Mouse (Mus musculus) CH12.LX (cell line): ENCODE measurements around the gene Zc3h18. TPM values are rescaled to one million over a fixed set of nuclear protein-coding genes. Genes with fewer than 3 reads are reported as not detected.

Experiments used
- DNase-seq: peaks from one replicate; pipeline ENCODE4 v3.0.0-alpha.2; 2013; ENCODE audit errors: extremely low read depth
- H3K27ac ChIP-seq: 2 replicates; pipeline ENCODE4 v1.5.1; 2012; ENCODE audit warnings: low read depth, mild to moderate bottlenecking, control low read depth, moderate library complexity; ENCODE audit not compliant: insufficient read depth
- H3K27me3 ChIP-seq: replicated peaks from 2 replicates; pipeline ENCODE3; 2012; ENCODE audit warnings: inconsistent platforms
- H3K36me3 ChIP-seq, 2 experiments: replicated peaks in 1 of 2; 2 replicates each; pipeline versions ENCODE3 to v1.6.1; 2012; ENCODE audit warnings: inconsistent platforms in 1 of 2, low read length in 1 of 2, mild to moderate bottlenecking in 1 of 2, mixed read lengths in 1 of 2, moderate library complexity in 1 of 2; ENCODE audit not compliant: control insufficient read depth in 1 of 2, insufficient read depth in 1 of 2
- H3K4me1 ChIP-seq, 2 experiments: 2 replicates each; pipeline ENCODE4 v1.6.1; 2012; ENCODE audit warnings: inconsistent platforms in 1 of 2, moderate library complexity in 1 of 2; ENCODE audit not compliant: insufficient read depth in 2 of 2, control insufficient read depth in 1 of 2
- H3K4me2 ChIP-seq: 2 replicates; pipeline ENCODE4 v1.6.1; 2012; ENCODE audit warnings: low read depth, mild to moderate bottlenecking, control low read depth; ENCODE audit not compliant: poor library complexity, insufficient read depth, severe bottlenecking
- H3K4me3 ChIP-seq, 3 experiments: fragments of 150-350 bp in 1 of 3; sonication (generic) in 1 of 3; replicated peaks in 1 of 3; 2 replicates each; pipeline versions ENCODE3 to v1.5.1; 2011 to 2012; ENCODE audit warnings: low read depth in 2 of 3, low read length in 2 of 3, mild to moderate bottlenecking in 2 of 3, moderate library complexity in 2 of 3, control low read depth in 1 of 3, improper control_type of control experiment in 1 of 3, inconsistent platforms in 1 of 3, mixed read lengths in 1 of 3; ENCODE audit not compliant: poor library complexity in 1 of 3
- H3K79me2 ChIP-seq: replicated peaks from 2 replicates; pipeline ENCODE4 v1.6.1; 2012; ENCODE audit warnings: mild to moderate bottlenecking, moderate library complexity; ENCODE audit not compliant: control insufficient read depth, poor library complexity, insufficient read depth, severe bottlenecking; ENCODE audit errors: extremely low read depth
- H3K9ac ChIP-seq: 2 replicates; pipeline ENCODE4 v1.6.1; 2012; ENCODE audit warnings: low read depth, mild to moderate bottlenecking, control low read depth, moderate library complexity; ENCODE audit not compliant: insufficient read depth
- H3K9me3 ChIP-seq: replicated peaks from 2 replicates; pipeline ENCODE3; 2012; ENCODE audit warnings: low read length, inconsistent platforms, mixed read lengths
- BHLHE40 ChIP-seq: IDR thresholded peaks from 2 replicates; pipeline ENCODE4 v1.6.1; 2011; ENCODE audit warnings: mild to moderate bottlenecking, low read depth, low read length, improper control_type of control experiment
- CHD2 ChIP-seq: IDR thresholded peaks from 2 replicates; pipeline ENCODE4 v1.6.1; 2011; ENCODE audit warnings: low read length, improper control_type of control experiment
- CTCF ChIP-seq, 2 experiments: IDR thresholded peaks in 1 of 2; conservative IDR thresholded peaks in 1 of 2; 2 replicates each; pipeline ENCODE4 v1.5.1; 2011 to 2012; ENCODE audit warnings: low read depth in 2 of 2, low read length in 2 of 2, improper control_type of control experiment in 1 of 2, inconsistent platforms in 1 of 2, mild to moderate bottlenecking in 1 of 2, moderate library complexity in 1 of 2
- E2F4 ChIP-seq: IDR thresholded peaks from 2 replicates; pipeline ENCODE4 v1.6.1; 2011; ENCODE audit warnings: low read depth, low read length, improper control_type of control experiment; ENCODE audit not compliant: insufficient replicate concordance
- GABPA ChIP-seq: IDR thresholded peaks from 2 replicates; pipeline ENCODE4 v1.6.1; 2012; ENCODE audit warnings: low read depth, low read length, improper control_type of control experiment, inconsistent platforms; ENCODE audit not compliant: insufficient replicate concordance
- HCFC1 ChIP-seq: IDR thresholded peaks from 2 replicates; pipeline ENCODE4 v1.6.1; 2012; ENCODE audit warnings: low read depth, mild to moderate bottlenecking, inconsistent platforms, low read length, improper control_type of control experiment
- MAFK ChIP-seq: IDR thresholded peaks from 2 replicates; pipeline ENCODE4 v1.6.1; 2011; ENCODE audit warnings: low read length, improper control_type of control experiment; ENCODE audit not compliant: insufficient replicate concordance
- MAX ChIP-seq: IDR thresholded peaks from 2 replicates; pipeline ENCODE4 v1.6.1; 2011; ENCODE audit warnings: low read length, improper control_type of control experiment
- MAZ ChIP-seq: IDR thresholded peaks from 2 replicates; pipeline ENCODE4 v1.6.1; 2012; ENCODE audit warnings: low read depth, mild to moderate bottlenecking, inconsistent platforms, low read length, improper control_type of control experiment, moderate library complexity
- MEF2A ChIP-seq: IDR thresholded peaks from 2 replicates; pipeline ENCODE4 v1.6.1; 2014; ENCODE audit warnings: low read depth, mild to moderate bottlenecking, inconsistent platforms, low read length, improper control_type of control experiment, borderline replicate concordance
- NELFE ChIP-seq: IDR thresholded peaks from 2 replicates; pipeline ENCODE4 v1.6.1; 2011; ENCODE audit warnings: low read depth, low read length, improper control_type of control experiment
- POLR2AphosphoS2 ChIP-seq: IDR thresholded peaks from 2 replicates; pipeline ENCODE4 v1.6.1; 2011; ENCODE audit warnings: low read depth, low read length, improper control_type of control experiment
- RCOR1 ChIP-seq: conservative IDR thresholded peaks from 2 replicates; pipeline ENCODE4 v1.6.1; 2012; ENCODE audit warnings: low read depth, mild to moderate bottlenecking, inconsistent platforms, low read length, improper control_type of control experiment
- USF1 ChIP-seq: IDR thresholded peaks from 2 replicates; pipeline ENCODE4 v1.6.1; 2014; ENCODE audit warnings: low read depth, mild to moderate bottlenecking, inconsistent platforms, low read length, improper control_type of control experiment
- USF2 ChIP-seq: conservative IDR thresholded peaks from 2 replicates; pipeline ENCODE4 v1.6.1; 2011; ENCODE audit warnings: low read depth, low read length, improper control_type of control experiment
- ZKSCAN1 ChIP-seq: IDR thresholded peaks from 2 replicates; pipeline ENCODE4 v1.6.1; 2012; ENCODE audit warnings: low read depth, inconsistent platforms, low read length, improper control_type of control experiment, borderline replicate concordance
- ZMIZ1 ChIP-seq: IDR thresholded peaks from 2 replicates; pipeline ENCODE4 v1.6.1; 2012; ENCODE audit warnings: low read depth, mild to moderate bottlenecking, inconsistent platforms, low read length, improper control_type of control experiment
- dilution Hi-C: fragments of 300-500 bp; cut with MboI; formaldehyde crosslinking; loops from 2 replicates; pipeline ENCODE4 v1.14.3; 2020; ENCODE audit warnings: low sequenced_read_pairs; ENCODE audit not compliant: extremely low pct_unique_long_range_greater_than_20kb, extremely low pct_ligation_motif_present
- in situ Hi-C: fragments of 300-500 bp; cut with MboI; formaldehyde crosslinking; loops from 3 replicates; pipeline ENCODE4 v1.14.3; 2019; ENCODE audit warnings: low sequenced_read_pairs, low pct_ligation_motif_present, low pct_unique_long_range_greater_than_20kb, mixed read lengths
- polyA plus RNA-seq: library from polyadenylated mRNA; unstranded; fragments of >175 nt; gene quantifications from 2 replicates; pipeline ENCODE4 v1.2.1, GENCODE M21; 2012; ENCODE audit warnings: low read depth; ENCODE audit not compliant: insufficient read length
- total RNA-seq, 2 experiments: library from RNA; depleted of rRNA; stranded (reverse); fragments of 300-350 nt in 1 of 2; fragments of >200 nt in 1 of 2; gene quantifications; 2 replicates each; pipeline ENCODE4 v1.2.3; 2012 to 2014

The Zc3h18 gene
- total and polyA plus RNA-seq, 3 experiments, result 34.6 to 83.0 (median 58.5) TPM

DNA sequence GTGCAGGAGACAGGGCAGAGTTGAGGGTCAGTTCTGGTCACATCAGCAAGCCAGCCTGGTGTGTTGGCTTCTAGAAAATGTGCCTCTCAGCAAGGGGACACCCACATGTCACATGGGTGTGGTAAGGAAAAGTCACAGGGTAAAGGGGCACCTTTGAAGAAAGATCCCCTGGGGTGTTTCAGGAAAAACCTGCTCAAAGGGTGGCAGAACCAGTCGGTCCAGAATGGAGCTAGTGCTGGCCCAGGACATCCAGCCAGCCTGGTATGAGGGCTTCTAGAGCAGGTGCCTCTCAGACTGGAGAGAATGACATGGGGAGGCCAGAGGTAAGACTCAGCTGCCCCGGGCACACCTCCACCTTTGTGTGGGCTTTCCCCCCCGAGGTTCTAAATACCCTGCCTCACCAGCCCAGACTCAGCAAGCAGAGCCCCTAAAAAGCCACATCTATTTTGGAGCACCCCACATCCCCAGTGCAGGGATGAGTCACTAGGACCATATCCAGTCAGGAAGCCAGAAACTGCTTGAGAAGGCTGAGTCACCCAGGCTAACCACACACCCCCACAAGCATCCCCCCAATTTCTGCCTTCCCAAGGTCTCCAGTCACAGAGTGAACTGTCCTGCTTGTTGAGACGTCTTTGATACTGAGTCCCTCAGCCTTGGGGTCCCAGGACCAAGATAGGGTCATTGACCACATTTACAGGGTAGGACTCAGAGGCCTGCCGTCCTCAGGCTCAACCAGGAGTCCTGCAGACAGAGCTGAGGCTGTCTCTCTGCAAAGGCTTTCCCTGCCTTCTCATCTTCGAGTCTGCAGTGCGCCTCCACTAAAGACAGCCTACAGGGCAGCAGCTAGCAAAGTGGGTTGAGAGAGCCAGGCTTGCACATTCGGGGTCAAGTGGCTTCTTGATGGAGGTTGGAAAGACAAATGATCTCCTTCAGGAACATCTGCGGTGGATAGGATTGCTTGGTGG is 20.5 kb upstream of the Zc3h18 start:
- no peak for DNase-seq
- Histone ChIP-seq H3K27ac (no peak overlapping the region), H3K4me1 (peaks cover 29 to 46% of the 10 kb centered on the region in 2 experiments), H3K79me2 (no peaks in the 10 kb centered on the region), H3K36me3 (peaks cover 0 to 3% of the 10 kb centered on the region in 2 experiments), H3K27me3 (no peaks in the 10 kb centered on the region), H3K4me3 (no peak overlapping the region), H3K9ac (no peak overlapping the region), H3K4me2 (no peak overlapping the region), H3K9me3 (no peaks in the 10 kb centered on the region)
- TF ChIP-seq HCFC1, result no peak
- TF ChIP-seq MAFK, result no peak
- TF ChIP-seq MEF2A, result no peak
- no peak for TF ChIP-seq ZKSCAN1
- no peak for TF ChIP-seq USF2
- no peak for TF ChIP-seq USF1
- no peak for TF ChIP-seq MAX
- no peak for TF ChIP-seq ZMIZ1
- no peak for TF ChIP-seq CTCF (conservative IDR thresholded peaks at IDR 0.05 in 1 of 2, IDR thresholded peaks at IDR 0.05 in 1 of 2; ENCODE audit: low read depth in 2 of 2, low read length in 2 of 2)
- no peak for TF ChIP-seq E2F4
- dilution Hi-C loops, result no loop called here
- in situ Hi-C loops, result no loop called here

GRCm38 (mm10) chr8:122357202-122357601 is 19.2 kb upstream of the Zc3h18 start:
- H3K27ac ChIP-seq, result no peak overlapping the region
- TF ChIP-seq POLR2AphosphoS2 (no peak), HCFC1 (no peak), CHD2 (no peak)
- H3K4me2 ChIP-seq, result no peak overlapping the region
- H3K9ac ChIP-seq, result no peak overlapping the region
- H3K36me3 ChIP-seq, result peaks cover 0 to 3% of the 10 kb centered on the region in 2 experiments
- in situ Hi-C loops, result no loop called here
- dilution Hi-C loops, result no loop called here
- H3K79me2 ChIP-seq, result no peaks in the 10 kb centered on the region
- no peaks in the 10 kb centered on the region for H3K27me3 ChIP-seq
- no peak for DNase-seq
- peaks cover 23 to 33% of the 10 kb centered on the region in 2 experiments for H3K4me1 ChIP-seq
- H3K4me3 ChIP-seq, result no peak overlapping the region
- H3K9me3 ChIP-seq, result no peaks in the 10 kb centered on the region

DNA sequence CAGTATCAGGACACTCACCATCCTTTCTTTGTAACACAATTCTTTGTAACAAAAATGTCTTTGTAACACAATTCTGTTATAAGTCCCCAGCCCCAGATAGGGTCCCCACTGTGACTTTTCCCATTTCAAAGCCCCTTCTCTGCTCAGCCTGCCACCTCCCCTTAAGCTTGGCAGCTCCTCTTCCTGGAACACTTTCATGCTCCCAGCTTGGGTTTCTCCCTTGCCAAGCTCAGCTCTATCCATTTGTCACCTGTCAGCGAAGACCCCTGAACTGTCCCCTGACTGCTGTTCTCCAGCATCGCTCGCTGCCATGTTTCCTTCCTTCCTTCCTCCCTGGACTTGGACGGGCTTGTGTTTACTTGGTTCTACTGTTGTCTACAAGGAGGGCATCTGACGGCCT is 18.8 kb upstream of the Zc3h18 start:
- Histone ChIP-seq H3K9ac (no peak overlapping the region), H3K4me3 (no peak overlapping the region), H3K36me3 (peaks cover 0 to 3% of the 10 kb centered on the region in 2 experiments), H3K27ac (no peak overlapping the region), H3K4me2 (no peak overlapping the region), H3K4me1 (peaks cover 20 to 30% of the 10 kb centered on the region in 2 experiments), H3K9me3 (no peaks in the 10 kb centered on the region), H3K79me2 (no peaks in the 10 kb centered on the region), H3K27me3 (no peaks in the 10 kb centered on the region)
- dilution Hi-C loops, result no loop called here
- in situ Hi-C loops, result no loop called here
- TF ChIP-seq RCOR1, result no peak
- TF ChIP-seq MAX, result no peak
- no peak for TF ChIP-seq GABPA
- no peak for TF ChIP-seq NELFE
- no peak for TF ChIP-seq BHLHE40
- TF ChIP-seq MAFK, result no peak
- TF ChIP-seq ZKSCAN1, result no peak
- no peak for TF ChIP-seq CHD2
- no peak for TF ChIP-seq MAZ
- DNase-seq, result no peak
